Mouse (Mus musculus) embryo, embryonic 9.5 days (tissue): ENCODE measurements around the gene Usp21.
A peak's percentile ranks its signal among the peaks of the same experiment; 100 is the strongest.

ENCODE experiments used
- DNase-seq: peaks from one replicate; pipeline ENCODE4 v3.0.0-alpha.2; 2017; ENCODE audit errors: extremely low spot score

Gene Usp21

DNA sequence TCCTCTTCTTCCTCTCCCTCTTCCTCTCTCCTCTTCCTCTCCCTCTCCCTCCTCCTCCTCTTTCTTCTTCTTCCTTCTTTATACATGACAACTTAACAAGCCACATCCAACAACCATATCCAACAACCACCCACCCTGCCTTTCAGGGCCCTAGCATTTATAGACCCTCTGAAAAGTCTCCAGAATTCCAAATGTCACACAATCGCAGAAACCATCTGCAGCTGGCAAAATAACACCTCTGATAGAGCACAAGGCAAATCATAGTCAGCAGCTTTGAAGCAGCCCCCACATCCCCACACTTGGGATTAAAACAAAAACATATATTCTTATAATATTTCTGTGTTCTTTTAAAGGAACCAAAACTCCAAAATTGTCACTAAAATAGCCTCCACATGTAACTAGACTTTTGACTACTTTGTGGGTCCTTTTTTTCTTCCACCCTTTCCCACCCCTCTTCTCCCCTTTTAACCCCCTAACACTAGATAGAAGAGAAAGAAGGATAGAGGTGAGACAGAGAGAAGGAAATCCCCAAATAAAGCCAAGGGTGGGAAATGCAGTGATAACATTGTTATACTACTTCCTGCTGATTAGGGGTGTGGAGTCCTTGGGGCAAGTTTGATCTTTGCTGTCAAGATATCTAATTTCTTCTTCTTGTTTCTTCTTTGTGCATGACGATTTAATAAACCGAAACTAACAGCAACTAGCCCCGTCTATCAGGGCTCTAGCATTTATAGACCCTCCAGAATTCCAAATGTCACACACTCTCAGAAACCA lies 21.6 kb downstream of the Usp21 start:
- no peak for DNase-seq

DNA sequence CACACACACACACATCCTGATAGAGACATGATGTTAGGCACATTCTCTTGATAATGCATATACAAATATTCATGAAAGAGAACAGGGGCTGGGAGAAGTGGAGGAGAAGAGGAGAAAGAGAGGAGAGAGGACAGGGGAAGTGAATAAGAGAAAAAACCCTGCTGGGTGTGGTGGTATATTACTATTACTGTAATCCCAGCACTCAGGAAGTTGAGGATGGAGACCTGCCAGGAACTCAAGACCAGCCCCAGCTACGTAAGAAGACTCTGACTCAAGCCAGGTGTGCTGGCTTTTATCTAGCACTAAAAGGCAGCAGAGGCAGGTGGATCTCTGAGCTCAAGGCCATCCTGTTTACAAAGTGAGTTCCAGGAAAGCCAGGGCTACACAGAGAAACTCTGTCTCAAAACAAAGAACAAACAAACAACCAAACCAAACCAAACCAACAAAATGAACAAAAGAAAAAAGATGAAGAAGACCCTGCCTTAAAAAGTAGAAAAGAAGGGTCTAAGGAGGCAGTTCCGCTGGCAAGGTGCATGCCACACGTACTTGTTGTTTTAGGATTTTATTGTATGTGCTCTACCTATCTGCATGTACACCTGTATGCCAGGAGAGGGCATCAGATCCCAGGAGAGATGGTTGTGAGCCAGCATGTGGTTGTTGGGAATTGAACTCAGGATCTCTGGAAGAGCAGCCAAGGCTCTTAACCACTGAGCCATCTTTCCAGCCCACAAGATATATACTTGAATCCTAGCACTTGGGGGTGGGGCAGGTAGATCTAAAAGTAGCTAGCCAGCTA lies 23.9 kb downstream of the Usp21 start:
- DNase-seq, result no peak

DNA sequence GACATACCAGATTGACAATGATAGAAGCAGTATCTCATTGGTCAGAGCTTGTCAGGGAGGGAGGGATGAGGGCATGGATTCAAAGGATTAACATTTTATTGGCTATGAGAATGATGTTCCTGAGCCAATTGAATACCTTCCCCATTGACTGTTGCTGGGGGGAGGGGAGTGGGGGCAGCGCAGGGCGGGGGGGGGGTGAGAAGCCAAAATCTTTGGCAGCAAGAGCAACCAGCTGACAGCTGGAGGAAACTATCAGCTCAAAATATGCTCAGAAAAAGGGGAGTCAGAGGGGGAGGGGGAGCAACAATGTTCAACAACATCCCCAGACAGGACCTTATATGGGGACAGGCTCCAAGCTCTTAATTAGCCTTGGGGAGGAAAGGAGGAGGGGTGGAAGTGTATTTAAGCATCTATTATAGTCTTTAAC lies 24.6 kb downstream of the Usp21 start:
- no peak for DNase-seq

DNA sequence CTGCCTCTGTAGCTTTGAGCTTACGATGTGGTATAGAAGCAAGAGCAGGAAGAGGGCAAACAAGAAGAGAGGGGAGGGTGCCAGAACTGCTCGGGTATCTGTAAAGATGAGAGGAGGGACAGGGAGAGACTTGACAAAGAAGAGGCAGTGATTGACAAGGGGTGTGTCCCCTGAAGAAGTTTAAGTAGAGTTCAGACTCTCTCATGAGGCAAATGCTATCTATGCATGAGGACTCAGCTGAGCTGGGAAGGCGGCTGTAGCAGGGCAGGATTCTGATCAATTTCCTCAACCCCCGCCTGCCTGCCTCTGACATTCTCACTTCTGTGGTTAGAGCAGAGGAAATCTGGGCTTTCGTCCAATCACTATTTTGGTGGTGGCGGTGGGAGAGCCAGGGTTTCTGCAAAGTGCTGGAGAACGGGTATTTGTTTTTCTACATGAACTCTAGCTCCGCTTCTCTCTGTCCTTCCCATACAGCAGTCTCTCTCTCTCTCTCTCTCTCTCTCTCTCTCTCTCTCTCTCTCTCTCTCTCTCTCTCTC lies 25.1 kb downstream of the Usp21 start:
- no peak for DNase-seq

DNA sequence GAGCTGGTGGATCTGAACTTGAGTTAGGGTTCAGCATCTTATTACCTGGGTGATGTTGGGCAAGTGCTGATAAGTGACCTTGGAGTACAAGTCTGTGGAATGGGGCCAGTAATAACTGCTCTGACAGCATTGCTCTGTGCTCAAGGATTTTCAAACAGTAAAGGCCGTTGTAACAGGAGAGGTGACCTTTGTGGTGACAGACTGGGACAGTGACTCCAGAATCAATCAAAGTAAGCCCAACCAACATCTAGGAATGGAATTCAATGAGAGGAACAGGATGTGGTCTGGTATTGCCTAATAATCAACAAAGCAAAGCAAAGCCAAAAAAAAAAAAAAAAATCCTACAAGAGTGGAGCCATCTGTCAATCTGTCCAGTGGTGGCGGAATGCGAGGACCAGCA lies 27.5 kb downstream of the Usp21 start:
- no peak for DNase-seq

DNA sequence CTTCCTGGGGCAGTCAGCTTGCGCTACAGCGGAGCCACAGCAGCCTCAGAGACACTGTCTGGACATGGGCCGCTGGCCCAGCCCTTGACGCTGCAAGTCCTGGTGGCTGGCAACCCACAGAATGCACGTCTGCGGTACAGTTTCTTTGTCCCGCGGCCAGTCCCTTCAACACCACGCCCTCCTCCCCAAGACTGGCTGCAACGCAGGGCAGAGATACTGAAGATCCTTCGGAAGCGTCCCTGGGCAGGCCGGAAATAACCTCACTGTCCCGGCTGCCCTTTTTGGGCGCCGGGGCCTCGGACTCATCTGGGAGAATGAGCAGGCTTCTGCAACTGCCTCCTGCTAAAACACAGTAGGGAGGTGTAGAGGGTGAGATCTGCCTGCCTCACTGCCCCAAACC lies 28.9 kb downstream of the Usp21 start:
- no peak for DNase-seq

DNA sequence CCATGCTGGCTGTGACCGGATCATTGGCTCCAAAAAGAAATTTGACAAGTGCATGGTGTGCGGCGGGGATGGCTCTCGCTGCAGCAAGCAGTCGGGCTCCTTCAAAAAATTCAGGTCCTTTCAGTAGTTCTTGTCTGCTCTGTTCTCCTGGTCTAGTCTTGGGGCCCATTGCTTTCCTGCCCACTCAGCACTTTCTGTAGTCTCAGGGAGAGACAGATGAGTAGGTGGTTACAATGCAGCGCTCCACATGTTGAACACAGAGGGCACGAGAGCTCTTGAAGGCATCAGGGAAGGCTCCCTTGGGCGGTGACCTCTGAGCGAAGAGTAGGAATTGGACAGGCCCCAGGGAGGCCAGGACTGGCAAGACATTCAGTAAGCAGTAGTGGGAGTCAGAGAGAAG lies 30.0 kb downstream of the Usp21 start:
- no peak for DNase-seq

DNA sequence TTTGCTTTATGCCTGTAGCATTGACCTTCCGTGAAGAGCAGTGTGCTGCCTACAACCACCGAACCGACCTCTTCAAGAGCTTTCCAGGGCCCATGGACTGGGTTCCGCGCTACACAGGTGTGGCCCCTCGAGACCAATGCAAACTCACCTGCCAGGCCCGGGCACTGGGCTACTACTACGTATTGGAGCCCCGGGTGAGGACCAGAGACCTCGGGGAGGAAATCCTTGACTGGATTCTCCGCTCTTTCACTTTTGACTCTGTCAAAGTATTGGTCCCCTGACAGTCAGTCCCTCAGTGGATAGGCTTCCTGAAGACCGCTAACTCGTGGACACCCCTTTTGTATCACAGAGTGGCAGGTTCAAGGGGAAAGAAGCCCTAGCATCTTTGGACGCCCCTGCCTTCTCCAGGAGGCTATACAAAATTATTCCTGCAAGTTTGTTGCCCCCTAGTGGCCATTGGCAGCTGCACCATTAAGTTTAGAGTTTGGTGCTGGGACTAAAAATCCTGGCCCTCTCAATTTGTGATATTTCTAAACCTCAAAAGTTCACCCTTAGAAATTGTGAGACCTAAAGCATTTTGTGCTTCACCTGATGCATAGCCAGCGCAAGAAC lies 30.7 kb downstream of the Usp21 start:
- peak; percentile 55 for DNase-seq

DNA sequence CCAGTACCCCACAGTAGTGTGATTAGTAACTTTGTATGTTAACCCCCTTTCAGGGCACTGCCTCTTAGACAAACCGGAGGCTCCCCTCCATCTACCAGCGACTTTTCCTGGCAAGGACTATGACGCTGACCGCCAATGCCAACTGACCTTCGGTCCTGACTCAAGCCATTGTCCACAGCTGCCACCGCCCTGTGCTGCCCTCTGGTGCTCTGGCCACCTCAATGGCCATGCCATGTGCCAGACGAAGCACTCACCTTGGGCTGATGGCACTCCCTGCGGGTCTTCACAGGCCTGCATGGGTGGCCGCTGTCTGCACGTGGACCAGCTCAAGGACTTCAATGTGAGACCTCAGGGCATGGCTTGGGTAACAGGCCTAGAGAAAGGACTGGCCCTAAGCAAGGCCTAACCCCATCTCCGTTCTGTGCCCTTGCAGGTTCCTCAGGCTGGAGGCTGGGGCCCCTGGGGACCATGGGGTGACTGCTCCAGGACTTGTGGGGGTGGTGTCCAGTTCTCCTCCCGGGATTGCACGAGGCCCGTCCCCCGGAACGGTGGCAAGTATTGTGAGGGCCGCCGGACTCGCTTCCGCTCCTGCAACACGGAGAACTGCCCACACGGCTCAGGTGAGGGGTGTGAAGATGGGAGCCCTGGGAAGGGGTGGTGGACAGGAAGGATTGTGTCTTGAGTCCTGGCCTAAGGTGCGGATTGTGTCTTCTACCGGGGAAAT lies 31.5 kb downstream of the Usp21 start:
- DNase-seq, result no peak

DNA sequence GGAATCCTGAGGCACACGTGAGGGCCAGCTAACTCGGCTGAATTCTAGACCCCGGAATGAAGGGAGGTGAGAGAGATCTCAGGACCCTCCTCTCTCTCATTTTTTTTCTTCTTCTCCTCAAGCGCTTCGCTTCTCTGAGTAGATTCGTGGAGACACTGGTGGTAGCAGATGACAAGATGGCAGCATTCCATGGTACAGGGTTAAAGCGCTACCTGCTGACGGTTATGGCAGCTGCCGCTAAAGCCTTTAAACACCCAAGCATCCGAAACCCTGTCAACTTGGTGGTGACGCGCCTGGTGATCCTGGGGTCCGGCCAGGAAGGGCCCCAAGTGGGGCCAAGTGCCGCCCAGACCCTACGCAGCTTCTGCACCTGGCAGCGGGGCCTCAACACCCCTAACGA lies 35.4 kb downstream of the Usp21 start:
- DNase-seq, result no peak

DNA sequence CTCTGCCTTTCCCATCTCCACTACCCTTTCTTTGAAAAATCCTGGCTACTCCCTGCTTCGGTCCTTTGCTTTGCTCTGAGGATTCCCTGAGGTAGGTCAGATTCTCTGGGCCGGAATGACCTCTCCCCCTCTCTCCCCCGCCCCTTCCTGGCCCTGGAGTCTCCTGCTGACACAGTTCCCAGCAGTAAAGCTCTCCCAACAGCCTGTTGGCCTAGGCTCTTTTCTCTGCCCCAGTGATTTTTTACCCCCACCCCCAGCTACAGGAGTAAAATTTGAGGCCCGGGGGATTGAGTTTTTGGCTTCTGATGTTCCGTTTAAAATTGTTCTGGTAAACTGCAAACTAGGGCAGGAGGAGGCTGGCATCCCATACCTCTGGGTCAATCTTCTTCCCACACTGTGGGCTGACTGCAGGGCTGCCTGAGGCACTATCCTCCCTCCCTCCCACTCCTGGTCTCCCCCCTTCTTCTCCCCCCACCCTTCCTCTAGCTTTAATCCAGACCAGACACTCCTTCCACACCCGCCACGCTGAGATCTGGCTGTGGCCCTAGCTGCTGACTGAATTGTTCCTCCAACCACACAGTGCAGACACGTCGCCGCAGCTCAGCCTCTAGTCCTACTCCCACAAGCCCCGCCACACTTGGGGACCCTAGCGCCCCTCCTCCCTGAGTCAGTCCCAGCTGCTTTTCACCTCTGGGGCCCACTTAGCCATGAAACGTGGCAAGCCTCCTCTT lies 36.0 kb downstream of the Usp21 start:
- peak; percentile 80 for DNase-seq

DNA sequence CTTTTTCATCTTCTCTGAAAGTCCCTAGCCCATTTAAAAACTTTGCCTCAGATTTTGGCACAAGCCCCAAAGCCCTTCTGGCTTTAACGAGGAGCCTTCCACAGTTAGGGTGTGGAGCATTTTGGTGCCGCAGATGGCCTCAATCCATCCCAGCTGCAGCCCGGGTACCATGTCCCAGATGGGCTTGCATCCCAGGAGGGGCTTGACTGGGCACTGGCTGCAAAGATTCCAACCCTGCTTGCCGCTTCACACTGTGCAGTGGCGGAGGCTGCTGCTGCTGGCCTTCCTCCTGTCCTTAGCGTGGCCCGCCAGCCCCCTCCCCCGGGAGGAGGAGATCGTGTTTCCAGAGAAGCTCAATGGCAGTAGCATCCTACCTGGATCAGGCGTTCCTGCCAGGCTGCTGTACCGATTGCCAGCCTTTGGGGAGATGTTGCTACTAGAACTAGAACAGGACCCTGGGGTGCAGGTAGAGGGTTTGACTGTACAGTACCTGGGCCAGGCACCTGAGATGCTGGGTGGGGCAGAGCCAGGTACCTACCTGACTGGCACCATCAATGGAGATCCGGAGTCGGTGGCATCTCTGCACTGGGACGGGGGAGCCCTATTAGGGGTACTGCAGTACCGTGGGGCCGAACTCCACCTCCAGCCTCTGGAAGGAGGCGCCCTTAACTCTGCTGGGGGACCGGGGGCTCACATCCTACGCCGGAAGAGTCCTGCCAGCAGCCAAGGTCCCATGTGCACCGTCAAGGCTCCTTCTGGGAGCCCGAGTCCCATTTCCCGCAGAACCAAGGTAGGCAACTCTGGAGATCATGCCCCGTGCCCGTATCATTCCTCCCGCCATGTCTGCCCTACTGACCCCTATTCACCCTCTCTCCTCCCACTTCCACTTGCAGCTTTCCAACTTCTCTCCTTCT lies 36.9 kb downstream of the Usp21 start, which contains the start of gene Ndufs2:
Ndufs2 (minus strand) TSS at position 709 of the 914 bp plus-strand sequence.
- DNase-seq, result no peak

DNA sequence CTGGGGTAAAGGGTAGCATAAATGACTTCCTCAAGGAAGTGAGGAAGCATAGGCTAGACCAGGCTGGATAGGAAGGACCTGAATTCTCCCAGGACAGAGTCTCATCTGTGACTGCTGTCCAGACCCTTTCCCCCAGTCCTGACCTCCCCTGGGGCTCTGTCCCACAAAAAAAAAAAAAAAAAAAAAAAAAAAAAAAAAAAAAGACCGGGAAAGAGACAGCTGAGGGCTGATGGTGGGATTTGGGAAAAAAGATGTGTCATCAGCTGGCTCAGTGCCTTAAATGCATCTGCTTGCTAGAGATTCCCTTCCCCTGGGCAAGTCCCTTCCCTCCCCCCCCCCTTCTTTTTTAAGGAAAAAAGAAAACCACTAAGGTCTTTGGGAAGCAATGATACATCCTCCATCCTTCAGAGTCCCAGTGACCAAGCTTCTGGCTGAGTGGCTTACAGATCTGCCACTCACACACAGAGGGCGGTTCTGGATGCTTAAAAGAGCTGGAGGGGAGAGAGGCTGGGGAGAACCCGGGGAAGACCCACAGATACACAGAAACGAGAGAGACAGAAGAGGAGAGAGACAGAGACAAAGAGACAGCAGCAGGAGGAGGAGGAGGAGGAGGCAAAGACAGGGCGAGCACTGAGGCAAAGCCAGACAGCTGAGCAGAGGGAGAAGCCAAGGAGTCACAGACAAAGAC lies 37.7 kb downstream of the Usp21 start, which contains the start of gene Adamts4:
Adamts4 (plus strand) TSS at position 509 of the 688 bp plus-strand sequence.
- peak; percentile 58 for DNase-seq

DNA sequence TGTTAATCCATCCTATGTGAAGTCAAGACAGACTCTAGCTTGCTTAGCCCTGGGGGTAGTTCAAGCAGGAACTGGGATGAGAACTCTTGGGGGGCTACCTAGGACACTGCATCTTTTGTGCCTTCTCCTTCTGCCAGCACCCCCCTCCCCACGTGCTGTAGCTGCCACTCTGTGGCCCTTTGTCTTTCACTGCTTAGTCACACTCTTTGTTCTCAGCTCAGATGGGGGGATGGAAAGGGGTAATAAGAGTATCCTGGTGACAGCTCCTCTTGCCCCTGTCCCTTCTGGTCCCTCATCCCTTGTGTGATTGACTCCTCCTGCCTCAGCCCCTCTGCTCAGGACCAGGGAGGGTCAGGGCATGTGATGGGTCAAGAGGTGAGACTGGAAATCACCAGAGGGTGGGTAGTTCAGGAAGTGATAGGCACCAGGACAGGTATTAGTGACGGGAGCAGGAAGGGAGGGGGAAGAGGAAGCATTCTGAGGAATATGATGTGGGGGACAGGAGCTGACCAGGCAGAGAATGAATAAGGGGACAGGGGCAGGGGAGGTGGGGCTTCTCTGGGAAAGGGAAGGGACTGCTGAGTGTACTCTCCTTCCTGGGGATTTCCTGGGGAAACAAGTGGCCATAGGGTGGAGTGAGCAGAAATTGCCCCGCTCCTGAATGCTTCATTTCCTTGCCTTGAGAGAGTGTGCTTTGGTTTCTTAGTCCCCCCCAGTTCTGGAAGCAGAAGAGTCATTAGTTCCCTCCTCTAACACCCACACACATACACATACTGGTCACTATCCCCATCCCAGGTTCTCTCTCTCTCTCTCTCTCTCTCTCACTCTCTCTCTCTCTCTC lies 39.2 kb downstream of the Usp21 start:
- no peak for DNase-seq

DNA sequence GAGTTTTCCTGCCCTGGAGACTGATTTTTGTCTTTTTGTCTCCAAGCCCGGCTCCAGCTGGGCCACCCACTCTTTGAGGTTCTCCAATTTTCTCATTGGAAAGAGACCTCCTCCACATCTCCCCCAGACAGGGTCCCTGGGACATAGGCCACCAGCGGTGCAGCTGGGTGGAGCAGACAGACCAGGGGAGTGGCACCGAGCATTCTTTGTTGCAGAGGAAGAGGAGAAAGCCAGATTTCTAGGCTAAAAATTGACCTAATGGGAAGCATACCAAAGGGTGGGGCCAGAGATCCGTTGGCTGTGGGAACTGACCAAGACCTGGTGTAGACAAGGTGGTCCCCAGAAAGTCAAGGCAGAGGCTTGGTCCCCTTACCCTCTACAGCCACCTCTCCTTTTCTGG lies 39.9 kb downstream of the Usp21 start:
- DNase-seq, result no peak

DNA sequence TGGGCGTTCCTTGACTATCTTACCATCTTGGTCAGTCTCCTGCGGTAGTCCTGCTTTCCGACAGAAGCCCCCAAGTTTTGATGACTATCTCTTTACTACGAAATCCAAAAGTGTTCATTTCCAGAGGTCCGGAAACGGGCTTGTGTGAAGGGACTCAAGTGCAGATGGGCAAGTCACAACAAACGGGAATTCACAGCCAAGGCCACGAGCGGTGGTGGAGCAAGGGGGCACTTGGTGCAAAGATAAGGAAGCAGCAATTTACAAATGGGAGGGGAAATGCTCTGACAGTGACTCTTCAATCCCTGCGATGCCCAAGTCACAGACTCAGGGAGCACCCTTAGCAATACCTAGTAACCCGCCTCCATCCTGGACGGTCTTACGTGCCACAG lies 40.3 kb downstream of the Usp21 start:
- no peak for DNase-seq

DNA sequence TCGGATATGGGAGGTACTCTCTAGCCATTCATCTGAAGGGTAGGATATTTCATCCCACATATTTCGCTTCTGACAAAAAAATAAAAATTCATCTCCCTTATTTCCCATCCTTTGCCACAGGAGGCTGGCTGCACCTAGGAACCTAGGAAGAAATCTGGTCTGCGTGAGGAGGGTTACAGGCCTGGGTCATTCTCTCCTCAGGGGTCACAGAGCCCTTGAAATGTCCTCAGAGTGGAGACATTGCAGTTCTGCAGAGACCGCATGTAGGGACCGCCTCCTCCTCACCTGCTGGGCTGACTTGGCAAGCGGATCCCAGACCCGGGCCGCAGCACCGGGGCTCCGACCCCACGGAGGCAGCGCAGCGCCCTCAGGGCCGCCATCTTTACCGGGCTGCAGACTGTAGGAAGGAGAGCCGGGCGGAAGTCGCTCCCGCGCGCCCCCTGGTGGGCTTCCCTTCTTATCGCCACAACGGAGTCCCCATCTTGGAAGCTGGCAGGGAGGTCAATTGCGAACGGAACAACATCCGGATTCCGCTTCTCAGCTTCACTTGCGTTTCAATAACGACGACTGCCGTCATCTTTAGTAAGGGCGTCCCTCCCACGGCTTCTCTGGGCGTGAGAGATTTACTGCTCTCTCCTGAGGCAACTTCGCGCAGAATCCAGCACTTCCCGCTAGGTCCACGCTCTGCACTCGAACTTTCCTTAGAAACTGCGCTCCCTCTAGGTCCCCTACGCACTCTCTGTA lies 40.9 kb downstream of the Usp21 start:
- DNase-seq, result peak; percentile 97

DNA sequence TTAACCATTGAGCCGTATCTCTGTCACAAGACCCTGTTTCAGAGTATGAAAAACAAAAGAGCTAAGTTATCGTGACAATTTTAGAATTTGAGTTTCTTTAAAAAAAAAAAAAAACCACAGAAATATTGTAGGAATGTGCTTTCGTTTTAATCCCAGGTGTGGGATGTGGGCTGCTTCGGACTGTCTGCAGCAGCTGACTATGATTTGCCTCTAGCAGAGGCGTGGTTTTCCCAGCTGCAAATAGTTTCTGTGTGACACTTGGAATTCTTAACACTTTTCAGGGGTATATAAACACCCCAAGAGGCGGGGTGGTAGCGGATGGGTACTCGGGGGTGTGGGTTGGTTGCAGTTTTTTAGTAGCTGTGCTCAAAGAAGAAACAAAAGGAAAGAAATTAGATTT lies 42.4 kb downstream of the Usp21 start:
- DNase-seq, result no peak
